Mouse (Mus musculus) lung, embryonic 16.5 days (tissue): ENCODE results near the gene Prok1. TPM values are rescaled to one million over a fixed set of nuclear protein-coding genes. Genes with fewer than 3 reads are reported as not detected.

Experiments
- ATAC-seq: fragments of 200-750 bp; cut with Nextera tagmentation; 2 replicates; pipeline ENCODE4 v1.8.0; 2017; ENCODE audit warnings: low read depth, mild to moderate bottlenecking, moderate library complexity
- H3K27ac ChIP-seq: fragments of 300-500 bp; sonication (generic); 2 replicates; pipeline ENCODE4 v1.5.1; 2014; ENCODE audit warnings: mild to moderate bottlenecking, control low read depth, low read length
- H3K27me3 ChIP-seq: fragments of 300-500 bp; sonication (generic); 2 replicates; pipeline ENCODE4 v1.6.1; 2014; ENCODE audit warnings: low read depth, low read length, mixed read lengths; ENCODE audit not compliant: control insufficient read depth, insufficient read depth
- H3K36me3 ChIP-seq: fragments of 300-500 bp; sonication (generic); 2 replicates; pipeline ENCODE4 v1.6.1; 2014; ENCODE audit warnings: low read length; ENCODE audit not compliant: control insufficient read depth, insufficient read depth
- H3K4me1 ChIP-seq: fragments of 300-500 bp; sonication (generic); replicated peaks from 2 replicates; pipeline ENCODE4 v1.6.1; 2014; ENCODE audit warnings: low read length, mixed read lengths; ENCODE audit not compliant: control insufficient read depth, insufficient read depth
- H3K4me2 ChIP-seq: fragments of 300-500 bp; sonication (generic); 2 replicates; pipeline ENCODE4 v1.6.1; 2014; ENCODE audit warnings: low read depth, low read length, control low read depth
- H3K4me3 ChIP-seq: fragments of 300-500 bp; sonication (generic); 2 replicates; pipeline ENCODE4 v1.5.1; 2014; ENCODE audit warnings: mild to moderate bottlenecking, low read length, control low read depth
- H3K9ac ChIP-seq: fragments of 300-500 bp; sonication (generic); 2 replicates; pipeline ENCODE4 v1.6.1; 2014; ENCODE audit warnings: low read length, control low read depth
- H3K9me3 ChIP-seq: fragments of 300-500 bp; sonication (generic); 2 replicates; pipeline ENCODE4 v1.6.1; 2016; ENCODE audit warnings: low read length; ENCODE audit not compliant: control insufficient read depth
- WGBS: fragments of 180-500 bp; shearing (Covaris S2); extraction: QIAGEN DNeasy Blood & Tissue Kit; methylation state at CpG from one replicate; pipeline ENCODE4 v1.1.7; 2014; 5-methylcytosine and 5-hydroxymethylcytosine counted together
- polyA plus RNA-seq: library from polyadenylated mRNA; unstranded; fragments of >200 nt; fragmentation: Nextera tagmentation; extraction: Ambion mirVana; gene quantifications from 2 replicates; pipeline ENCODE4 v1.2.1, GENCODE M21; 2015

Gene Prok1
- polyA plus RNA-seq, 1 experiment from 2014 or later: not detected

DNA sequence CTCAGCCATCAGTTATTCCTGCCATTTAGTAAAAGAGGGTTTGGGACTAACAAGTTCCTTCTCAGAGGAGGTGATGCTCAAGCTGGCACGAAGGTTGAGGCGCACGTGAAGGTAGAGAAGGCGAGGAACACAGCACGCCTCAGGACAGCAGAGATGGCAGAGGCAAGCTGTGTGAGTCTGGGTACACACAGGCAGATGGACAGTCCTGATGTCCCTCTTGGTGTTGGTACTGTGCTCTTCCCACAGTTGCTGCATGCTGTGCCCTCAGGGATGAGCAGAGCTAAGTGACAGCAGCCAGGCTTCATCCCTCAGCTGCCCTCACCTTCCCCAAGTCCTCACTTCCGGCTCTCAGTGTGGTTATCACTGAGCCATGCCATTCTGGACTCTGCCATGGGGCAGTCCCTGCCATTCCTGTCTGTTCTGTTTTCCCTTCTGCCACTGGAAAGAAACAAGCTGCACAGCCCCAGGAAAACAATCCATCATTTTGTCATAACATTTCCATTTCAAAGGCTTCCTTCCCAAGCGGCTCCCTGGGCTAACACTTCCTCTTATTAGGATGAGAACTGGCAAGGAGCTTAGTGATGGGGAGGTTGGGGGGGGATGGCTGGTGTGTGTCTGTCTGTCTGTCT, 31.8 kb downstream of the Prok1 start:
- H3K4me3 ChIP-seq: no peak overlapping the region
- H3K9ac ChIP-seq: no peak overlapping the region
- H3K27ac ChIP-seq: no peak overlapping the region
- ATAC-seq: peak; percentile 34; the same call in 1 of the 2 replicates
- no peaks in the 10 kb centered on the region for H3K36me3 ChIP-seq
- 58% methylated on average over 7 of the region's 7 CpGs for WGBS
- no peaks in the 10 kb centered on the region; the same call in 1 of the 2 replicates for H3K4me1 ChIP-seq
- H3K4me2 ChIP-seq: no peak overlapping the region
- no peaks in the 10 kb centered on the region for H3K9me3 ChIP-seq
- H3K27me3 ChIP-seq: no peaks in the 10 kb centered on the region

DNA sequence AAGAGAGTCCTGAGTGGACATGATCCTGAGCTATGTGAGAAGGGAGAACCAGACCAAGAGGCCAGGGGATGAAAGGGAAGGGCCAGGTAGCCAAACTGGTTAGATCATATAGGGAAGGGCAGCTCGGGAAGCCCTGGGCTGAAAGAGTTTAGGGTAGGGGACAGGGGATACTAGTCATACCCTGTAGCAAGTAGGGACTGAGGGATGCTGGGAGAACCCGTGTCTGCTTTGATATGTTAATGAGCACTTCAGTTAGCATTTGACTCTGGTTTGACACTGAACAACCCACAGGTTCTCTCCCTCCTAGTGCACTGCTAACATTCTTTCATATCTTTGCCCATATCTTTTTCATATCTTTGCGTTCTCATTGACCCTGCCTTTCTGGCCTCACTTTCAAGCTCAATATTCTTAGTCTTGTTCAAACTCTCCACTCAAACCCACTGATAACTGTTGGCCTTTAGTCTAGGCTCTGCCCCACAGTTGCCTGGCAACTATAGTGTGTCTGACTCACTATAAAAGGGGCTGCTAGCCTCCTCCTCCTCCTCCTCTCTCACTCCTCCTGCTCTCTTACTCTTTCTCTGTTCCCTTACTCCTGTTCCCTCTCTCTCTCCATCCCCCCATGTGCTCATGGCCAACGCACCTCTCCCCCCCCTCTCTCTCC, 32.9 kb downstream of the Prok1 start:
- Histone ChIP-seq H3K36me3 (no peaks in the 10 kb centered on the region), H3K27me3 (no peaks in the 10 kb centered on the region), H3K9me3 (no peaks in the 10 kb centered on the region), H3K27ac (no peak overlapping the region), H3K4me3 (no peak overlapping the region), H3K4me2 (no peak overlapping the region), H3K4me1 (no peaks in the 10 kb centered on the region; the same call in 1 of the 2 replicates), H3K9ac (no peak overlapping the region)
- WGBS: 31% methylated on average over 4 of the region's 4 CpGs
- ATAC-seq: peak; percentile 54; the same call in 1 of the 2 replicates

DNA sequence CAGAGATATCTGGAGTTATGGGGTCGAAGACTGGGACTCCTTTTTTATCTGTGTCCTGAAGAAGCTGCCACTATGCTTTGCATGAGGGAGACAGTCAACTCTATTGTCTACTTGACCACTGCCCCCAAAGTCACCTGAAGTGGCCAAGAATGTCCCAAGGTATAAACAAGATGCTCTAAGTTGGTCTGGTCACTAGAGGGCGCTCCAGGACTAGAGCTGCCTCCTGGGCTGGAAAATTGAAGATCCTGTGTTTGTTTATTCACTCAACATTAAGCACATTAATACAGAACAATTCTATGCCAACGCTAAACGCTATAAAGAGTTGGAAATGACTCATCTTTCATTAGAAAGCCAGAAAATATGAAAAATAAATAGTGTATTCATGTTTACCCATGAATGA, 33.5 kb downstream of the Prok1 start:
- WGBS: 8% methylated on average over 4 of the region's 4 CpGs
- no peak overlapping the region for H3K4me2 ChIP-seq
- H3K4me1 ChIP-seq: no peaks in the 10 kb centered on the region; the same call in 1 of the 2 replicates
- no peak for ATAC-seq
- no peaks in the 10 kb centered on the region for H3K27me3 ChIP-seq
- no peak overlapping the region for H3K27ac ChIP-seq
- no peaks in the 10 kb centered on the region for H3K36me3 ChIP-seq
- H3K9me3 ChIP-seq: no peaks in the 10 kb centered on the region
- H3K9ac ChIP-seq: no peak overlapping the region
- no peak overlapping the region for H3K4me3 ChIP-seq

DNA sequence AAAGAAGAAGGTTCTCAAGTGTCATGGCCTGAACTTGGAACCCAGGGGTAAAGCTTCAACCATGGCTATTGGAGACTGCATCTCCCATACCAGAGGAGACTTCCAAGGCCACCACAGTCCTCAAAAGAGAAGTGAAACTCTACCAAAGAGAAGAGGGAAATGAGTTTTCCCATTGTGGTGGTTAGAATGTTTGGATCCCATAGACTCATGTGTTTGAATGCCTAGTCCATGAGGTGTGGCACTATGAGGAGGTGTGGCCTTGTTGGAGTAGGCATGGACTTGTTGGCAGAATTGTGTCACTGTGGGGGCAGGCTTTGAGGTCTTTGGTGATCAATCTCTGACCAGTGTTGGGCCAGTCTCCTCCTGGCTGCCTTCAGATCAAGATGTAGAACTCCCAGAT, 34.3 kb downstream of the Prok1 start:
- Histone ChIP-seq H3K4me1 (no peaks in the 10 kb centered on the region; the same call in 1 of the 2 replicates), H3K4me2 (no peak overlapping the region), H3K36me3 (no peaks in the 10 kb centered on the region), H3K27ac (no peak overlapping the region), H3K9ac (no peak overlapping the region), H3K27me3 (no peaks in the 10 kb centered on the region), H3K4me3 (no peak overlapping the region), H3K9me3 (no peaks in the 10 kb centered on the region)
- ATAC-seq: no peak

DNA sequence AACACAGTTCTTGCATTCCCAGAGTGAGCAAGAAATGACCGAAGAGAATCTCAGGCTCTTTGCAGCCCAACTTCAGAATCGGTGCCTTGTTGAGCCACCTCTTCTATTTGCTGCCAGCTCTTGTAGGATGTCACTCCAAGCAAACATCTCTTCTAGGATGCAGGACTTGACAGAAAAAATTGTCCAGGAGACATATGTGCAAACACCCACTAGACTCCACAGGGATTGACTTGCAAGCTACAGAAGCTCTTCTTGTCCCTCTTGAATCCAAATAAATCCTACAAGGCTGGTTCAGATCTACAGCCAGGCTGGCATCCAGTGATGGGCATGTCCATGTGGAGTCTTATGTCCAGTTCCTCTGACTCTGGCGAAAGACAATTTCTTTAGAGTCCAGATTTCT, 35.1 kb downstream of the Prok1 start:
- no peak for ATAC-seq
- no peaks in the 10 kb centered on the region for H3K36me3 ChIP-seq
- WGBS: 82% methylated on average over 3 of the region's 3 CpGs

DNA sequence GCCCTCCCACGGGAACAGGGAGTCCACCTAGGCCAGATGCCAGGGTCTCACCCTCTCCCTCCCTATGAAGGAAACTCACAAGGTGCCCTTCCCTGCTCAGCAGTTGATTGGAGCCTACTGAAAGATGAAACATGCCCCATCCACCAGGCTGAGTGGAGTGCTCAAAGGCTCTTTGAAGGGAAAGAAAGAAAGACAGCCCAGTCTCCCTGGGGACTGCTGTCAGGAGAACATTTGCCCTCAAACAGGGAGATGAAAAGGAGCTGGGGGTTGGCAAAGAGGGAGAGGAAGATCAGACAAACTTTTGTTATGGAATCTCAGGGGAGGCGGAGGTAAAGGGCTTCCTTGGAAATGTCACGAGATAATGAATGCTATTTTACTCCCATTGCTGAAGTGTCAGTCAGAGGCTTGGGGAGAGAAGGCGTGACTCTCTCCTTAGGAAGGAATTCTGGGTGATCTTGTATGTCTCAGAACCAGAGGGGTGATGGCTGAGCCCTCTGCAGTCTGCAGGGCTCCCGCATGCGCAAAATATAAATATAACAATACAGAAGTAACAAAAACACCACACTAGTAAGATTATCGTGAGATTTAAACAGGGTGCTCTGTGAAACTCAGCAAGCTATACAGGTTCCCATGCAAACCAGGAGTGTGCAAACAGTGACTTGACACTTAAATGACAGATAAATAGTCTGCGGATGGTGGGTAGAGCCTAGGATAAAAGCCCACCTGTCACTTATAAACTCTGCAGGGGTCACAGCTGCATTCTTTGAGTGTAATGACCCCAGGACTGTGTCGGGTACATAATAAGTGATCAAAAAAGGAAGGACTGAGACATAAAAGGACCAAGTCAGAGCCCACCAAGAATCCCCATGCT, 38.0 kb downstream of the Prok1 start:
- H3K9me3 ChIP-seq: no peaks in the 10 kb centered on the region
- H3K4me2 ChIP-seq: no peak overlapping the region
- H3K27me3 ChIP-seq: no peaks in the 10 kb centered on the region
- no peak overlapping the region for H3K4me3 ChIP-seq
- 28% methylated on average over 9 of the region's 9 CpGs for WGBS
- no peak overlapping the region for H3K9ac ChIP-seq
- H3K27ac ChIP-seq: no peak overlapping the region
- H3K4me1 ChIP-seq: no peaks in the 10 kb centered on the region
- no peaks in the 10 kb centered on the region for H3K36me3 ChIP-seq
- no peak for ATAC-seq

More for the DNA sequence above, 35.1 kb downstream of the Prok1 start:
- H3K27ac ChIP-seq: no peak overlapping the region
- no peaks in the 10 kb centered on the region; the same call in 1 of the 2 replicates for H3K4me1 ChIP-seq
- no peak overlapping the region for H3K4me3 ChIP-seq
- H3K9ac ChIP-seq: no peak overlapping the region
- no peaks in the 10 kb centered on the region for H3K27me3 ChIP-seq
- H3K9me3 ChIP-seq: no peaks in the 10 kb centered on the region
- H3K4me2 ChIP-seq: no peak overlapping the region

DNA sequence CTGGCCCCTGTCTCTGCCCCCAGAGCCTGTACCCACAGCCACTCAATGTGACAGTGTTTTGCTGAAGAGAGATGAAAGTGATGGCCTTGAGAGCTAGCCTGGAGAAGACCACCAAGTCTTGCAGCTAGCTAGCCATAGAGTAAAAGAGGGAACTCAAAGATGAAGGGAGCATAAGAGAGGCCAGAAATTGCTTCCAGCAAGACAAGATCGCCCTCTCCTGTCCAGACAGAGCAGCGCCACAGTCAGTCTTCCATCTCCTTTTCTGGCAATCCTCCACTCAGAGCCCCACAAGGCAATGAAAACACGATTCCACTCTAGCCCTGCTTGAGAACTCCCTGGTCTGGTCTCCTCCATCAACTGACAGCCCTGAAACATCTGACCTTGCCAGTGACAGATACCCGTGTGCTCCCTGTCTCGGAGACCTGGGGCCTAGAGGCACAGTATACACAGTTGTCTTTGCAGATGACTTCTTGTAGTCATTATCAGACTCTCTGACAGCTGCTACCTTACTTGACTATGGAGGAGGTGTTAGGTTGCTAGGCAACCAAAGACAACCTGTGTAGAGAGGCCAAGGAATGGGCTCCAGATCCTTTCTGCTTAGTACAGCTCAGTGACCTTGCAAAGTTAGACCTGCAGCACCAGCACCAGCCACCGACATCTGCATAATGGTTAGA, 51.1 kb downstream of the Prok1 start:
- H3K4me2 ChIP-seq: no peak overlapping the region
- ATAC-seq: 0 out of 2 replicates have a peak, but pooled peaks have one; percentile 28
- H3K36me3 ChIP-seq: no peaks in the 10 kb centered on the region
- no peaks in the 10 kb centered on the region for H3K27me3 ChIP-seq
- WGBS: 23% methylated on average over 6 of the region's 6 CpGs
- H3K9ac ChIP-seq: no peak overlapping the region
- H3K9me3 ChIP-seq: no peaks in the 10 kb centered on the region
- H3K4me3 ChIP-seq: no peak overlapping the region
- no peaks in the 10 kb centered on the region for H3K4me1 ChIP-seq
- no peak overlapping the region for H3K27ac ChIP-seq

DNA sequence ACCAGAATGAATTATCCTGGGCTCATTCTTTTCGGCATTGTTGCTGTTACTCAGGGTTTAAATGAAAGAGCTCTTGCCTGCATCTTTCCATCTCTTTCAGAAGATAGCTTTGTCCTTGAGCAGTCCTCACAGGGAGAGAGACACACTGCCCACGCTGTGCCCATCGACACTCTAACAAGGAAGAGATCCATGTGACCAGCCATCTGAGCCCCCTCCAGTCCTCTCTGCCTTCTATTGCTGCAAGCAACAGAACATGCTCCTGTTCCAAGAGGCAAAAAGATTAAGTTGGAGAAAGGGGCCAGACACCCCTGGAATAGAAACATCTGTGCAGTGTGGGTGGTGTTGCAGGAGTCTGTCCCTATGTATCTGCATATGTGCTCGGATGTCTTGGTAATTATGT, 52.5 kb downstream of the Prok1 start:
- no peak overlapping the region for H3K9ac ChIP-seq
- no peaks in the 10 kb centered on the region for H3K4me1 ChIP-seq
- no peak overlapping the region for H3K27ac ChIP-seq
- no peak for ATAC-seq
- H3K4me2 ChIP-seq: no peak overlapping the region
- 72% methylated on average over 4 of the region's 4 CpGs for WGBS
- no peak overlapping the region for H3K4me3 ChIP-seq
- no peaks in the 10 kb centered on the region for H3K36me3 ChIP-seq
- no peaks in the 10 kb centered on the region for H3K9me3 ChIP-seq
- H3K27me3 ChIP-seq: no peaks in the 10 kb centered on the region

DNA sequence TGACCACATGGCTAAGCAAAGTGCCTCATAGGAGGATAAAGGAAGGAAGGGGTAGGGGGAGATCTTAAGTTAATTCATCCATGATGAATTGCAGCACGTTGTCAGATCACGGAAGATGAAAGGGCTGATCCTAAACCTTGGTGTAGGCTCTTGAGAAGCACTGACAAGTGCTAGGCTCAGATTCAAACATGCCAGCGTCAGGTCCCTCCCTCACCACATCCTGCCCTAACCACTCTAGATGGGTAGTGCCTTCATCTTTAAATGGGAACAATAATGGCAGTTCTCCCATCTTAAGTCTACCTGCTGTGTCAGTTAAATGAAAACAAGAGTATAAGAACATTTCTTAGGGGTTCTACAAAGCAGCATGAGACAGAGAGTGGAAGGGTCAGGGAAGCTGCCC, 53.9 kb downstream of the Prok1 start:
- Histone ChIP-seq H3K9ac (no peak overlapping the region), H3K4me1 (no peaks in the 10 kb centered on the region), H3K27ac (no peak overlapping the region), H3K4me3 (no peak overlapping the region), H3K4me2 (no peak overlapping the region), H3K9me3 (no peaks in the 10 kb centered on the region), H3K36me3 (no peaks in the 10 kb centered on the region), H3K27me3 (no peaks in the 10 kb centered on the region)
- ATAC-seq: no peak
- WGBS: 49% methylated on average over 3 of the region's 3 CpGs
